Mouse (Mus musculus) liver (tissue): ENCODE results near the gene BC048679.

Source experiments
- DNase-seq: peaks from one replicate; pipeline ENCODE4 v3.0.0-alpha.2; 2020; ENCODE audit warnings: mixed read lengths

Gene BC048679

DNA sequence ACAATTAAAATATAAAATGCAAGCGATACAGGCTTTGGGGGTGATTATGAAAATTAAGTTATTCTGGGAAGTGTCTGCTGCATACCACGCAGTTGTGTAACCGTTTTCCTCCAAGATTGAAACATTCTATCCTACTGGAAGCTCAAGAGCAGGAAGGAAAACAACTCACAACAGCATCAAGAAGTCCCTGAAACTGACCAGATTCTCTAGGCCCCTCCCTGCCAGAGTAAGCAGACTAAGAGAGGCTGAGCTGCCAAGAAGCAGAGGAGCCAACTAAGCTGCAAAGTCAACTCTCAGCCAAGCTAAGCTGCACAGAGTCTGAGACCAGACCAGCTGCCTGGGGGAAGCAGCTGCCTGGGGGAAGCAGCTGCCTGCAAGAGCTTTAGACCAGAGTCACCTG is 22.9 kb downstream of the BC048679 start:
- DNase-seq: no peak

DNA sequence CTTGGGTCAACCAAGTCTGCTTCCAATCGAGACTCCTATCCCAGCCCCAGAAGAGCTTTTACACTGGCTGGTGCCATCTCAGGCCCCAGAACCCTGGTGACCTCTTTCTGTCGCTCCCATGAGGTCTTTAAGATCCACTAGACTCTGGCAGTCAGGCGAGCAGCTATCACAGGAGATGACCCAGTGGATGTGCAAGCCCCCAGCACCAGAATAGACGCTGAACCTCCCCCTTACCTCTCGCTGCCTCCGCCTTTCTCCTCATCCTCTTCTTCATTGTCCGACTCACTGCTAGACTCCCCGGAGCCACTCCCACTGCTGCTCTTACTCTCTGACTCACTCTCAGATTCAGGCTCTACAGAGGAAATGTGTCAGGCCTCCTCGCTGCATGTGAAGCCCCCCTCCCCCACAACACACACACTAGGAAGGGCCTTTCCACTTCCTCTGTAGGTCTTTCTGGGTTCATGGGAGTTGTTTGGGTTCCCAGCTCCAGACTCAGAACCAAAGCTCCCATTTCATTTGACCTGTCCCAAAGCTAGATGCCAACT is 33.1 kb downstream of the BC048679 start:
- no peak for DNase-seq

DNA sequence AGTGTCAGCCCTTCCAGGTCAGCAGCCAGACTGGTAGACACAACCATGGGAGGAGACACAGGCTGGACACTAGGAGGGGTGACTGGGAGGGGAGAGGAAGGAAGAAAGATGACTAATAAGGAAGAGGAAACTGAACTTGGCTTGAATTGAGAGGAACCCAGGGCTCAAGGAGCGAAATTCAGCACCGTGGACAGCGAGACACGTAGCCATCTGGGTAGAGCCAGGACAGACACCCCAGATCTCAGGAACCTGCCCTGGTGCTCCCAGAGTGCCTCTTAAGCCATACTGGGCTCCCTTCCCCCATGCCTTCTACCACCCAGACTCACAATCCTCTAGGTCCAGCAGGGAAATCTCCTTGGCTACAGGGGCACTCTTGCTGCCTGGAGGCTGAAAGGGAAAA is 34.0 kb downstream of the BC048679 start:
- DNase-seq: peak; percentile 27

DNA sequence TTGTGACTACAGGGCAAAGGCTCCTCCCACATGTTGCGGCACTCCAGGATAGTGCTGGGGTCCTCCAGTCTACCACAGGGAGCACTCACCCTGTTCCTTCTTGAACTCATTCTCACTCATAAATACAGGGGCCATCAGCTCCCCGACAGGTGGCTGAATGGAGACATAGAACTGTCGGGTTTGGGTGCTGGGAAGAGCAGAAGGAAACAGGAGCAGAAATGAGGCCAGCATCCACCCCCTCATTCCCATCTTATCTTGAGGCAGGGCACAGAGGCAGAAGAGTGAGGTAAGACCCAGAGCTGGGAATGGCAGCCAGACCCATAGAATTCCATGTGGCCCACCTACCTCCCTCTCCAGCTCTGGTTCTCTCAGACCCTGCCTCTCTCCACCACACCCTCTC is 35.3 kb downstream of the BC048679 start:
- no peak for DNase-seq

DNA sequence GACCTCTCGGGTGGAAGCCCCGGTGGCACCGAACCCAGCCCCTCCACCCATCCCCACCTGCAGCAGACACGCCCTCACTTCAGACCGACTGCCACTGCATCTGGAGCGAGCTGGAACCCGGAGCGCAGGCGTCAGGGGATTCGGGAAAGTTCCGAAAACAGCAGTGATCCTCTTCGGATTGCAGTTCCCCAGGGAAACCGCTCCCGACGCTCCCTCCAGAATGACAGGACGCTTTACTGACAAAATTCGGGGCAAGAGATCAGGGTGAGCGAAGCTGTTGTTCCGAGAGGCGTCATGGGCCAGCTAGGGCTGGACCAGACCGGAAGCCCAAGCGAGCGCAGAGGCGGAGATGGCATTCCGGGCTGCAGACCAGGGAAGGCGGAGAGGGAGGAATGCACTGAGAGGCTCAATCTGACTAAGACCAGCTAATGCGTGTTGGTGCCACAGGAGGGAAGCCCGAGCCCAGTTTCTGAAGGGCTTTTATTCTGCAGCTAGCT is 42.9 kb downstream of the BC048679 start, which contains the start of gene Cpeb1:
Gene Cpeb1 (minus strand): TSS at position 311 of the 497 bp plus-strand sequence.
- DNase-seq: peak; percentile 18

DNA sequence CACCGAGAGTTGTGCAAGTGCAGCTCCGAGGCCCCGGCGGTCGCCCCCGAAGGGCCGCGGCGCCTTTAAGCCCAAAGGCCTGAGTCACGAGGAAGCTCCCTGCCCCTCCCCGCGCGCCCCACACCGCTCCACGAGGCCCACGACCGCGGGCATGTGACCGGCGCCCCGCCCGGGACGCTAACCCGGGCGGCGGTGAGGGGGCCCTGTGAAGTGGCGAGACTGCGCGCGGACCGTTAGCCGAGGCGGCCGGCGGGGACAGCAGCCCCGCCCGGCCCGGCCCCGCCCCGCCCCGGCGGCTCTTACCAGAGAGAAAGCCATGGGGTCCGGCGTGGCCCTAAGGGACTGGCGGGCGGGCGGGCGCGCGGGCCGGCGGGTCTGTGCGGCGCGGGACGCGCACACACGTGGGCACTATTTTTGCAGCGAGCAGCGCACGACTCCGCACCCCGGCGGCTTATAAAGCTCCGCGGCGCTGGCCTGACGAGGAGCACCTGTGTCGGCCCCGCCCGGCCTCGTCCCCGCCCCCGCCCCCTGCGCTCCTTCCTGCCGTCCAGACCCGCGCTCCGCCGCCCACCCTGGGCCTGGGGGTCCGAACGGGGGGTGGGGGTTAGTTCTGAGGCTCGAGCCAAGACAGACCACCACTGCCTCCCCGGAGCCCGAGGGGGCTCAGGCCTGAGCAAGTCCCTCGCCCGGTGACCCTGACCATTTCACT is 43.6 kb downstream of the BC048679 start:
- peak; percentile 12 for DNase-seq

DNA sequence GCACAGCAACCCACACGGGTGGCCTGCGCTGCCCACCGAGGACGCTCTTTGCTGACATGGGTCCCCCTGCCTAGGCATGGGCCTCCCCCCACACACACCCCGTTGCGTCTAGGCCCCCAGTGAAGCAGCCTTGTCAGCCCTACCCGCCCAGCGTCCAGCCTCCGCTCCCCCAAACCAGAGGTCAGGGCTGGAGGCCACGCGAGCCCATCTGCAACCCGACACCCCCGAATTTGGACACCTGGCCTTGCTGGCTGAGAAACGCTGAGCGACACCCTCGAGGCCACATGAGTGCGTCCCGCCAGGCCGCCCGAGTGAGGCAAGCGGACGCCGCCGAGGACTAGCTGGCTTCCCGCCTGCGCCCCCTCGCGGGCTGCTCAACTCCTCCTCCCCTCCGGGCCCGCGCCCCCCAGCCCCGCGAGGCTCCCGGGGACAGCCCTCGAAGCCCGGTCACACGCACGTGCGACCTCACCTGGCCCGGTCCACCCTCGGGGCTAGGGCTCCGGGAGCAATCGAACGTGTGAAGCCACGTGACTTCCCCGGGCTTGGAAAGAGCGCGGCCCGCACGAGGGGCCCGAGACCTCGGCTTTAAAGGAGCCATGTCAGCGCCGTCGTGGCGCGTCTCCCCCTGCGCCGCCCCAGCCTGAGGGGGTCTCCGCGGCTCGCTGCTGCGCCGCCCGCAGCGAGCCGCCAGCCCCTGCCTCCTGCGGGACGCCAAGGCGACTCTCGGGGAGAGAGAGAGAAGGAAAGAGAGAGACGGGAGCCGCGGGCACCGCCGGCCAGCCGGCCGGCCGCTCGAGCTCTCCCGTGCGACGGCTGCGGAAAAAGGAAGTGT is 44.4 kb downstream of the BC048679 start:
- no peak for DNase-seq

GRCm38 (mm10) chr7:81452971-81453441 is 45.1 kb downstream of the BC048679 start:
- DNase-seq: no peak
